Mouse (Mus musculus): ENCODE measurements around the gene Csnk1g2.

- TF ChIP-seq POLR2A (IDR thresholded peaks at IDR 0.05; ENCODE audit: low read depth, low read length) (no peak), CTCF (conservative IDR thresholded peaks at IDR 0.05; ENCODE audit: insufficient read depth, insufficient read length, low read depth, low read length) (no peak)
These were observed 18.6 kb upstream of the Csnk1g2 start for GRCm38 (mm10) chr10:80604001-80604509.

Measured in kidney, adult 2 months (tissue).